13 mouse cellular contexts compared by ENCODE assay signal in genomic region chr14:54232143-54232542, GRCm38 (mm10). TPM values are rescaled to one million over a fixed set of nuclear protein-coding genes. Genes with fewer than 3 reads are reported as not detected.
DNase-seq lines count a peak whose midpoint lies in the region; ATAC-seq and TF ChIP-seq lines count a peak whose summit lies in the region.
"Had no signal": no experiment of that assay in that cellular context is flagged by ENCODE, and none has a peak within 500 bp of the region (broad histone marks: within the 10 kb centered on the region; RNA-seq: fewer than 3 reads in every experiment).

No protein-coding gene starts in this region.

- 0 out of 2 replicates have a peak overlapping the region, but pooled peaks have one; percentile 10 for H3K27ac ChIP-seq in heart, postnatal 0 days (ENCODE audit: low read depth)
- no peak overlapping the region; the same call in 1 of the 2 replicates for H3K27ac ChIP-seq in heart, embryonic 12.5 days (ENCODE audit: poor library complexity, severe bottlenecking)
- H3K27ac ChIP-seq in midbrain, embryonic 12.5 days (replicated peaks): 0 out of 2 replicates have a peak overlapping the region, but pooled peaks have one; percentile 22
- no peak overlapping the region for H3K27ac ChIP-seq in midbrain, embryonic 10.5 days (replicated peaks)
- peak overlapping the region; percentile 48 for H3K27ac ChIP-seq in bone marrow, adult 2 months (ENCODE audit: control insufficient read depth, insufficient read depth, low read depth, low read length, poor library complexity)
- no peak overlapping the region for H3K27ac ChIP-seq in midbrain, embryonic 16.5 days (ENCODE audit: low read length)

- no peaks in the 10 kb centered on the region for H3K27me3 ChIP-seq in heart, postnatal 0 days (ENCODE audit: control insufficient read depth, insufficient read depth, low read length)
- no peaks in the 10 kb centered on the region for H3K27me3 ChIP-seq in heart, embryonic 12.5 days (replicated peaks)
- peaks cover 5% of the 10 kb centered on the region; the same call in 1 of the 2 replicates for H3K27me3 ChIP-seq in midbrain, embryonic 12.5 days
- H3K27me3 ChIP-seq in midbrain, embryonic 10.5 days (ENCODE audit: low read depth, poor library complexity, severe bottlenecking): peaks cover 5% of the 10 kb centered on the region
- H3K27me3 ChIP-seq in midbrain, embryonic 16.5 days (ENCODE audit: control insufficient read depth, insufficient read depth, low read depth, low read length): no peaks in the 10 kb centered on the region

- no peak overlapping the region for H3K4me2 ChIP-seq in heart, postnatal 0 days (ENCODE audit: low read depth, low read length)
- H3K4me2 ChIP-seq in heart, embryonic 12.5 days: no peak overlapping the region
- no peak overlapping the region for H3K4me2 ChIP-seq in midbrain, embryonic 12.5 days (replicated peaks)
- no peak overlapping the region for H3K4me2 ChIP-seq in midbrain, embryonic 16.5 days (ENCODE audit: low read length)

- TF ChIP-seq EP300 in heart, postnatal 0 days (IDR thresholded peaks at IDR 0.05; ENCODE audit: low read depth): no peak

- no peaks in the 10 kb centered on the region for H3K9me3 ChIP-seq in heart, postnatal 0 days (replicated peaks; ENCODE audit: control insufficient read depth, low read length)
- H3K9me3 ChIP-seq in heart, embryonic 12.5 days (replicated peaks): no peaks in the 10 kb centered on the region
- no peaks in the 10 kb centered on the region for H3K9me3 ChIP-seq in midbrain, embryonic 12.5 days
- H3K9me3 ChIP-seq in midbrain, embryonic 10.5 days (replicated peaks): no peaks in the 10 kb centered on the region
- H3K9me3 ChIP-seq in midbrain, embryonic 16.5 days (replicated peaks; ENCODE audit: control insufficient read depth, low read length, poor library complexity, severe bottlenecking): no peaks in the 10 kb centered on the region

- H3K4me1 ChIP-seq in heart, postnatal 0 days (ENCODE audit: control insufficient read depth, insufficient read depth): peaks cover 30% of the 10 kb centered on the region
- H3K4me1 ChIP-seq in heart, embryonic 12.5 days (replicated peaks): peaks cover 68% of the 10 kb centered on the region
- peaks cover 28% of the 10 kb centered on the region for H3K4me1 ChIP-seq in midbrain, embryonic 12.5 days
- peaks cover 33% of the 10 kb centered on the region for H3K4me1 ChIP-seq in midbrain, embryonic 10.5 days
- H3K4me1 ChIP-seq in bone marrow, adult 2 months (ENCODE audit: control insufficient read depth, insufficient read depth, low read length): no peaks in the 10 kb centered on the region; the same call in 1 of the 2 replicates
- H3K4me1 ChIP-seq in midbrain, embryonic 16.5 days (ENCODE audit: control insufficient read depth, insufficient read depth, low read length): peaks cover 16% of the 10 kb centered on the region

- no peak for DNase-seq in heart, postnatal 0 days (ENCODE audit: low spot score)
- no peak for DNase-seq in midbrain, embryonic 10.5 days (ENCODE audit: low spot score)
- DNase-seq in adrenal gland, adult 8-10 months: no peak
- no peak for DNase-seq in ovary, adult 18-20 months (ENCODE audit: low spot score)
- DNase-seq: lung, embryonic 14.5 days had no signal

- H3K36me3 ChIP-seq in heart, postnatal 0 days (replicated peaks; ENCODE audit: control insufficient read depth, insufficient read depth, low read length): peaks cover 2% of the 10 kb centered on the region; the same call in 1 of the 2 replicates
- peaks cover 12% of the 10 kb centered on the region for H3K36me3 ChIP-seq in heart, embryonic 12.5 days
- H3K36me3 ChIP-seq in midbrain, embryonic 12.5 days: peaks cover 10% of the 10 kb centered on the region; the same call in 1 of the 2 replicates
- H3K36me3 ChIP-seq in midbrain, embryonic 10.5 days: peaks cover 16% of the 10 kb centered on the region
- H3K36me3 ChIP-seq in midbrain, embryonic 16.5 days (ENCODE audit: control insufficient read depth, insufficient read depth, low read length): no peaks in the 10 kb centered on the region

- no peak overlapping the region for H3K9ac ChIP-seq in heart, postnatal 0 days (replicated peaks; ENCODE audit: low read depth, low read length)
- H3K9ac ChIP-seq in heart, embryonic 12.5 days: no peak overlapping the region
- H3K9ac ChIP-seq in midbrain, embryonic 12.5 days (replicated peaks): no peak overlapping the region
- H3K9ac ChIP-seq in midbrain, embryonic 16.5 days (ENCODE audit: low read depth, low read length): no peak overlapping the region
- H3K9ac ChIP-seq: lung, embryonic 14.5 days had no signal

- WGBS in heart, postnatal 0 days: 55% methylated on average over 9 of the region's 9 CpGs
- 53% methylated on average over 9 of the region's 9 CpGs for WGBS in heart, embryonic 12.5 days
- 72% methylated on average over 9 of the region's 9 CpGs for WGBS in midbrain, embryonic 12.5 days
- WGBS in midbrain, embryonic 10.5 days: 87% methylated on average over 9 of the region's 9 CpGs
- 56% methylated on average over 9 of the region's 9 CpGs for WGBS in bone marrow, adult 2 months
- 40% methylated on average over 9 of the region's 9 CpGs for WGBS in midbrain, embryonic 16.5 days

- no peak for TF ChIP-seq POLR2A in bone marrow, adult 2 months (IDR thresholded peaks at IDR 0.05; ENCODE audit: borderline replicate concordance, control insufficient read depth, low read depth, low read length)

- ATAC-seq in heart, postnatal 0 days (ENCODE audit: insufficient read depth, low read depth): no peak
- no peak for ATAC-seq in heart, embryonic 12.5 days (ENCODE audit: insufficient number of reproducible peaks, low FRiP score)
- no peak for ATAC-seq in midbrain, embryonic 12.5 days (ENCODE audit: low FRiP score, low read depth)
- 0 out of 2 replicates have a peak, but pooled peaks have one; percentile 16 for ATAC-seq in midbrain, embryonic 16.5 days

- TF ChIP-seq CTCF in heart, postnatal 0 days (IDR thresholded peaks at IDR 0.05; ENCODE audit: low read depth): no peak
- no peak for TF ChIP-seq CTCF in bone marrow, adult 2 months (IDR thresholded peaks at IDR 0.05; ENCODE audit: control insufficient read depth, insufficient read depth, low read length)

- no peak overlapping the region for H3K4me3 ChIP-seq in heart, postnatal 0 days (ENCODE audit: low read depth, low read length)
- H3K4me3 ChIP-seq in heart, embryonic 12.5 days: no peak overlapping the region
- no peak overlapping the region for H3K4me3 ChIP-seq in midbrain, embryonic 12.5 days
- H3K4me3 ChIP-seq in midbrain, embryonic 10.5 days: no peak overlapping the region
- H3K4me3 ChIP-seq in bone marrow, adult 2 months (replicated peaks; ENCODE audit: control insufficient read depth, low read depth, low read length): no peak overlapping the region
- H3K4me3 ChIP-seq in midbrain, embryonic 16.5 days (ENCODE audit: low read depth, low read length): no peak overlapping the region

RNA-seq across cellular contexts. Expression of gene Dad1, which starts 21.8 kb away (rescaled TPM):
- total RNA-seq in heart, postnatal 0 days (2014; rRNA removed; ENCODE audit: low replicate concordance): 267 and 313 TPM in 2 replicates
- 389 and 395 TPM in 2 replicates for polyA plus RNA-seq in heart, postnatal 0 days (2015; fragmentation: Nextera tagmentation; extraction: Ambion mirVana)
- 365 and 374 TPM in 2 replicates for polyA plus RNA-seq in heart, embryonic 12.5 days (2016; fragmentation: Nextera tagmentation; extraction: Ambion mirVana)
- polyA plus RNA-seq in midbrain, embryonic 12.5 days (2016; fragmentation: Nextera tagmentation; extraction: Ambion mirVana): 220 and 224 TPM in 2 replicates
- polyA plus RNA-seq in midbrain, embryonic 10.5 days (2016; fragmentation: Nextera tagmentation; extraction: Ambion mirVana): 242 and 244 TPM in 2 replicates
- polyA plus RNA-seq in bone marrow, adult 2 months (2011; ENCODE audit: insufficient read depth, insufficient read length, low replicate concordance, missing spikeins): 45.6 and 54.9 TPM in 2 replicates
- 325 and 344 TPM in 2 replicates for polyA plus RNA-seq in midbrain, embryonic 16.5 days (2015; fragmentation: Nextera tagmentation; extraction: Ambion mirVana)
- 100 to 1,000 TPM; 387 to 496 (median 428) TPM for total RNA-seq in adrenal gland, adult 8-10 months (2022)

RNA-seq across cellular contexts. Expression of gene Abhd4, which starts 21.8 kb away (rescaled TPM):
- 192 and 229 TPM in 2 replicates for total RNA-seq in heart, postnatal 0 days (2014; rRNA removed; ENCODE audit: low replicate concordance)
- 99.9 and 103 TPM in 2 replicates for polyA plus RNA-seq in heart, postnatal 0 days (2015; fragmentation: Nextera tagmentation; extraction: Ambion mirVana)
- polyA plus RNA-seq in heart, embryonic 12.5 days (2016; fragmentation: Nextera tagmentation; extraction: Ambion mirVana): 87.6 and 90.2 TPM in 2 replicates
- polyA plus RNA-seq in midbrain, embryonic 12.5 days (2016; fragmentation: Nextera tagmentation; extraction: Ambion mirVana): 36.6 and 38.3 TPM in 2 replicates
- 36.7 and 41.5 TPM in 2 replicates for polyA plus RNA-seq in midbrain, embryonic 10.5 days (2016; fragmentation: Nextera tagmentation; extraction: Ambion mirVana)
- polyA plus RNA-seq in bone marrow, adult 2 months (2011; ENCODE audit: insufficient read depth, insufficient read length, low replicate concordance, missing spikeins): 24.7 and 29.9 TPM in 2 replicates
- polyA plus RNA-seq in midbrain, embryonic 16.5 days (2015; fragmentation: Nextera tagmentation; extraction: Ambion mirVana): 45.0 and 58.8 TPM in 2 replicates
- total RNA-seq in adrenal gland, adult 8-10 months (2022): 100 to 1,000 TPM; 810 to 947 (median 895) TPM

RNA-seq across cellular contexts. Expression of gene Olfr49, which starts 52.6 kb away (rescaled TPM):
- total RNA-seq in heart, postnatal 0 days (2014; rRNA removed; ENCODE audit: low replicate concordance): not detected in 2 replicates
- not detected in 2 replicates for polyA plus RNA-seq in heart, postnatal 0 days (2015; fragmentation: Nextera tagmentation; extraction: Ambion mirVana)
- polyA plus RNA-seq in heart, embryonic 12.5 days (2016; fragmentation: Nextera tagmentation; extraction: Ambion mirVana): not detected in 2 replicates
- polyA plus RNA-seq in midbrain, embryonic 12.5 days (2016; fragmentation: Nextera tagmentation; extraction: Ambion mirVana): not detected in 2 replicates
- polyA plus RNA-seq in midbrain, embryonic 10.5 days (2016; fragmentation: Nextera tagmentation; extraction: Ambion mirVana): not detected in 2 replicates
- not detected in 2 replicates for polyA plus RNA-seq in bone marrow, adult 2 months (2011; ENCODE audit: insufficient read depth, insufficient read length, low replicate concordance, missing spikeins)
- not detected in 2 replicates for polyA plus RNA-seq in midbrain, embryonic 16.5 days (2015; fragmentation: Nextera tagmentation; extraction: Ambion mirVana)
- under 1 TPM in 1 of 4 experiments, not detected in 3; 0.05 TPM for total RNA-seq in adrenal gland, adult 8-10 months (2022)
- total RNA-seq: left cerebral cortex, postnatal 14 days; neutrophil, adult 5-6 weeks had no signal
- polyA plus RNA-seq: heart, embryonic 11.5 days; large intestine, adult 2 months; lung, embryonic 14.5 days had no signal

Comparison
In these comparisons a context has a peak if more than half of its experiments do, and no peak if none do; other contexts are left out.
1. H3K27ac ChIP-seq: peak in heart, postnatal 0 days (single experiment), midbrain, embryonic 12.5 days (single experiment) and bone marrow, adult 2 months (single experiment); none in heart, embryonic 12.5 days (single experiment), midbrain, embryonic 10.5 days (single experiment) and midbrain, embryonic 16.5 days (single experiment).